Comparison of ENCODE assay signal across 19 mouse cellular contexts in the genomic region with DNA sequence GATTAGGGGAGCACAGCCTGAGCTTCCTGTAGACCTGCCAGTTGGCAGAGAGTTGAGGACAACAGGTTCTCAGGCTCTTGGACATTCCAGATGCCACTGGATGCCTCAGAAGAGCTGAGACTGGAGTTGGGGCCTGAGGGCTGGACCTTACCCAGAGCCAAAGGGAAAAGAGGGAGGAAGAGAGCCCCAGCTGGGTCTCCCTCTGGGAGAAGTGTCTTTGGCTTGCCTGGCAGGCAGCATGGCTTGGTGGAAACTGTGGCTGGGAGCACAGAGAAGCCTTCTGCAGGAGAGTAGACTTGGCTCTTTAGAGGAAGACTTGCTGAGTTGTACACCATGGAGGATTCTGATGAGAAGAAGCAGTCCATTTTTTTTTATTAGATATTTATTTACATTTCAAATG. TPM values are rescaled to one million over a fixed set of nuclear protein-coding genes. Genes with fewer than 3 reads are reported as not detected.
DNase-seq lines count a peak whose midpoint lies in the region; TF ChIP-seq lines count a peak whose summit lies in the region.
"Not testable (repeated sequence)": the region's sequence is repeated elsewhere in the genome, so short reads cannot be mapped to it uniquely, and the experiment has no call there.
"Had no signal": no experiment of that assay in that cellular context is flagged by ENCODE, and none has a peak within 500 bp of the region (broad histone marks: within the 10 kb centered on the region; RNA-seq: fewer than 3 reads in every experiment).

No protein-coding gene starts in this region.

- not testable (repeated sequence) for H3K36me3 ChIP-seq in kidney, adult 2 months (ENCODE audit: control insufficient read depth, insufficient read depth, low read length)

- not testable (repeated sequence) for H3K4me3 ChIP-seq in kidney, adult 2 months (ENCODE audit: insufficient read depth, low read depth, low read length)

- intact Hi-C loops in left cerebral cortex, postnatal 25 days (cut with DNase I): not testable (repeated sequence)

- H3K27me3 ChIP-seq in kidney, adult 2 months (replicated peaks; ENCODE audit: control insufficient read depth, insufficient read depth, low read length): not testable (repeated sequence)

- DNase-seq in adrenal gland, adult 2 months: peak; percentile 3
- peak; percentile 4 to 6 for DNase-seq in cerebellum, postnatal 36 days
- DNase-seq in gastrocnemius, postnatal 4 days (ENCODE audit: low spot score in 2 of 2): peak; percentile 31 to 39
- DNase-seq in kidney, adult 2 months: peak; percentile 10
- peak; percentile 1 for DNase-seq in left cerebral cortex, postnatal 25 days (ENCODE audit: low spot score in 2 of 2)
- DNase-seq in right cerebral cortex, adult 18-20 months: peak; percentile 6
- peak; percentile 60 for DNase-seq in testis, postnatal 10 days (ENCODE audit: low spot score)
- DNase-seq in urinary bladder, postnatal 10 days (ENCODE audit: low spot score): peak; percentile 51

- not testable (repeated sequence) for TF ChIP-seq POLR2A in kidney, adult 2 months (IDR thresholded peaks at IDR 0.05; ENCODE audit: low read depth, low read length)

- H3K4me1 ChIP-seq in kidney, adult 2 months (ENCODE audit: control insufficient read depth, insufficient read depth, low read length): not testable (repeated sequence)

- TF ChIP-seq CTCF in kidney, adult 2 months (conservative IDR thresholded peaks at IDR 0.05; ENCODE audit: insufficient read depth, insufficient read length, low read depth, low read length): not testable (repeated sequence)

- not testable (repeated sequence) for H3K27ac ChIP-seq in kidney, adult 2 months (ENCODE audit: insufficient read depth, low read depth, low read length)

RNA-seq across cellular contexts. Expression of gene Gm21119, which starts 38.3 kb away (rescaled TPM):
- not detected for total RNA-seq in adrenal gland, adult 2 months (2021)
- polyA plus RNA-seq in adrenal gland, adult 2 months (2012; rRNA removed): not detected in 2 replicates
- total RNA-seq in gastrocnemius, postnatal 4 days (2021): under 1 TPM; 0.23 to 0.47 TPM
- not detected in 2 replicates for polyA plus RNA-seq in kidney, adult 2 months (2012; rRNA removed)
- 1 to 10 TPM in 1 of 2 experiments, not detected in 1; 2.3 TPM for total RNA-seq in left cerebral cortex, postnatal 25 days (2021)
- total RNA-seq: ES-E14; granulocyte monocyte progenitor cell, adult 5-6 weeks had no signal
- polyA plus RNA-seq: C2C12; forebrain, embryonic 15.5 days; heart, postnatal 0 days; kidney, embryonic 14.5 days; limb, embryonic 11.5 days; liver, embryonic 14.5 days; macrophage; midbrain, embryonic 13.5 days; thymus, postnatal 0 days had no signal

Comparison
In these comparisons a context has a peak if more than half of its experiments do, and no peak if none do; other contexts are left out.
1. DNase-seq: peak in every context shown above with its lines; median percentile 60 in testis, postnatal 10 days; 51 in urinary bladder, postnatal 10 days; 35 in gastrocnemius, postnatal 4 days; 10 in kidney, adult 2 months; 6 in right cerebral cortex, adult 18-20 months; 5 in cerebellum, postnatal 36 days; 3 in adrenal gland, adult 2 months; 1 in left cerebral cortex, postnatal 25 days.